Mouse (Mus musculus): ENCODE results near the gene Rassf7. TPM values are rescaled to one million over a fixed set of nuclear protein-coding genes. Genes with fewer than 3 reads are reported as not detected.

Rassf7 gene
- polyA plus RNA-seq, 1 experiment, result 25.0 TPM

- TF ChIP-seq CTCF (IDR thresholded peaks at IDR 0.05; ENCODE audit: borderline replicate concordance, extremely low read depth, insufficient read depth, insufficient read length) (no peak), POLR2A (IDR thresholded peaks at IDR 0.05; ENCODE audit: borderline replicate concordance, extremely low read depth, insufficient read depth, insufficient read length, poor library complexity, severe bottlenecking) (no peak)
Measured at GRCm38 (mm10) chr7:141216894-141217293, 1.2 kb downstream of the Rassf7 start.

GRCm38 (mm10) chr7:141217343-141218013 is 1.8 kb downstream of the Rassf7 start:
- no peak for DNase-seq (ENCODE audit: low read depth)
- TF ChIP-seq CTCF (IDR thresholded peaks at IDR 0.05; ENCODE audit: borderline replicate concordance, extremely low read depth, insufficient read depth, insufficient read length), result no peak
- TF ChIP-seq POLR2A (IDR thresholded peaks at IDR 0.05; ENCODE audit: borderline replicate concordance, extremely low read depth, insufficient read depth, insufficient read length, poor library complexity, severe bottlenecking), result no peak

More at GRCm38 (mm10) chr7:141216894-141217293, 1.2 kb downstream of the Rassf7 start:
- no peak for DNase-seq (ENCODE audit: low read depth)

- TF ChIP-seq POLR2A (IDR thresholded peaks at IDR 0.05; ENCODE audit: borderline replicate concordance, extremely low read depth, insufficient read depth, insufficient read length, poor library complexity, severe bottlenecking) (no peak), CTCF (IDR thresholded peaks at IDR 0.05; ENCODE audit: borderline replicate concordance, extremely low read depth, insufficient read depth, insufficient read length) (no peak)
- no peak for DNase-seq (ENCODE audit: low read depth)
Measured at GRCm38 (mm10) chr7:141218141-141218540, 2.5 kb downstream of the Rassf7 start.

- DNase-seq (ENCODE audit: low read depth), result no peak
- TF ChIP-seq POLR2A (IDR thresholded peaks at IDR 0.05; ENCODE audit: borderline replicate concordance, extremely low read depth, insufficient read depth, insufficient read length, poor library complexity, severe bottlenecking), result no peak
- TF ChIP-seq CTCF (IDR thresholded peaks at IDR 0.05; ENCODE audit: borderline replicate concordance, extremely low read depth, insufficient read depth, insufficient read length), result no peak
Measured at GRCm38 (mm10) chr7:141218557-141219133, 3.0 kb downstream of the Rassf7 start.

GRCm38 (mm10) chr7:141219558-141220099 is 4.0 kb downstream of the Rassf7 start:
- TF ChIP-seq POLR2A (IDR thresholded peaks at IDR 0.05; ENCODE audit: borderline replicate concordance, extremely low read depth, insufficient read depth, insufficient read length, poor library complexity, severe bottlenecking) (no peak), CTCF (IDR thresholded peaks at IDR 0.05; ENCODE audit: borderline replicate concordance, extremely low read depth, insufficient read depth, insufficient read length) (no peak)
- DNase-seq (ENCODE audit: low read depth), result no peak

- TF ChIP-seq CTCF (IDR thresholded peaks at IDR 0.05; ENCODE audit: borderline replicate concordance, extremely low read depth, insufficient read depth, insufficient read length), result no peak
- TF ChIP-seq POLR2A (IDR thresholded peaks at IDR 0.05; ENCODE audit: borderline replicate concordance, extremely low read depth, insufficient read depth, insufficient read length, poor library complexity, severe bottlenecking), result no peak
- no peak for DNase-seq (ENCODE audit: low read depth)
Measured at GRCm38 (mm10) chr7:141220377-141220776, 4.7 kb downstream of the Rassf7 start.

- DNase-seq (ENCODE audit: low read depth), result peak; percentile 99
- TF ChIP-seq POLR2A (IDR thresholded peaks at IDR 0.05; ENCODE audit: borderline replicate concordance, extremely low read depth, insufficient read depth, insufficient read length, poor library complexity, severe bottlenecking) (peak; percentile 20; the same call in 1 of the 2 replicates), CTCF (IDR thresholded peaks at IDR 0.05; ENCODE audit: borderline replicate concordance, extremely low read depth, insufficient read depth, insufficient read length) (no peak)
Measured at GRCm38 (mm10) chr7:141221249-141222125, 5.8 kb downstream of the Rassf7 start.

GRCm38 (mm10) chr7:141222126-141222467 is 6.4 kb downstream of the Rassf7 start:
- no peak for TF ChIP-seq POLR2A (IDR thresholded peaks at IDR 0.05; ENCODE audit: borderline replicate concordance, extremely low read depth, insufficient read depth, insufficient read length, poor library complexity, severe bottlenecking)
- TF ChIP-seq CTCF (IDR thresholded peaks at IDR 0.05; ENCODE audit: borderline replicate concordance, extremely low read depth, insufficient read depth, insufficient read length), result no peak
- DNase-seq (ENCODE audit: low read depth), result no peak

- TF ChIP-seq CTCF (IDR thresholded peaks at IDR 0.05; ENCODE audit: borderline replicate concordance, extremely low read depth, insufficient read depth, insufficient read length) (no peak), POLR2A (IDR thresholded peaks at IDR 0.05; ENCODE audit: borderline replicate concordance, extremely low read depth, insufficient read depth, insufficient read length, poor library complexity, severe bottlenecking) (no peak)
- DNase-seq (ENCODE audit: low read depth), result no peak
Measured at GRCm38 (mm10) chr7:141222696-141223215, 7.1 kb downstream of the Rassf7 start.

- no peak for DNase-seq (ENCODE audit: low read depth)
- TF ChIP-seq POLR2A (IDR thresholded peaks at IDR 0.05; ENCODE audit: borderline replicate concordance, extremely low read depth, insufficient read depth, insufficient read length, poor library complexity, severe bottlenecking), result no peak
- no peak for TF ChIP-seq CTCF (IDR thresholded peaks at IDR 0.05; ENCODE audit: borderline replicate concordance, extremely low read depth, insufficient read depth, insufficient read length)
Measured at GRCm38 (mm10) chr7:141226535-141226934, 10.9 kb downstream of the Rassf7 start.

- TF ChIP-seq POLR2A (IDR thresholded peaks at IDR 0.05; ENCODE audit: borderline replicate concordance, extremely low read depth, insufficient read depth, insufficient read length, poor library complexity, severe bottlenecking), result no peak
- no peak for TF ChIP-seq CTCF (IDR thresholded peaks at IDR 0.05; ENCODE audit: borderline replicate concordance, extremely low read depth, insufficient read depth, insufficient read length)
- DNase-seq (ENCODE audit: low read depth), result no peak
Measured at GRCm38 (mm10) chr7:141227796-141228195, 12.1 kb downstream of the Rassf7 start.
